Mouse (Mus musculus) embryonic facial prominence, embryonic 14.5 days (tissue): ENCODE measurements at regions not wholly inside any gene's neighbourhood (a gene's known extent, or its start where the extent isn't known, plus 50 kb on each side); places are given as distances from the start of the nearest gene placed in this dataset.

ENCODE experiments used
- ATAC-seq: fragments of 200-750 bp; cut with Nextera tagmentation; 2 replicates; pipeline ENCODE4 v1.8.0; 2017; ENCODE audit warnings: low read depth, moderate number of reproducible peaks, moderate TSS enrichment
- DNase-seq: peaks from one replicate; pipeline ENCODE4 v3.0.0-alpha.2; 2015; ENCODE audit warnings: low spot score
- H3K27ac ChIP-seq: fragments of 300-500 bp; sonication (generic); replicated peaks from 2 replicates; pipeline ENCODE4 v1.5.1; 2014; ENCODE audit warnings: low read depth, mild to moderate bottlenecking, low read length, moderate library complexity
- H3K27me3 ChIP-seq: fragments of 300-500 bp; sonication (generic); replicated peaks from 2 replicates; pipeline ENCODE4 v1.6.1; 2014; ENCODE audit warnings: low read length; ENCODE audit not compliant: control insufficient read depth, insufficient read depth
- H3K36me3 ChIP-seq: fragments of 300-500 bp; sonication (generic); 2 replicates; pipeline ENCODE4 v1.6.1; 2014; ENCODE audit warnings: low read length, mixed read lengths; ENCODE audit not compliant: control insufficient read depth, insufficient read depth
- H3K4me1 ChIP-seq: fragments of 300-500 bp; sonication (generic); 2 replicates; pipeline ENCODE4 v1.6.1; 2014; ENCODE audit warnings: antibody characterized with exemption, low read length; ENCODE audit not compliant: control insufficient read depth, insufficient read depth
- H3K4me2 ChIP-seq: fragments of 300-500 bp; sonication (generic); 2 replicates; pipeline ENCODE4 v1.6.1; 2014; ENCODE audit warnings: low read depth, mild to moderate bottlenecking, low read length, moderate library complexity, mixed read lengths
- H3K4me3 ChIP-seq: fragments of 300-500 bp; sonication (generic); 2 replicates; pipeline ENCODE4 v1.5.1; 2014; ENCODE audit warnings: low read depth, mild to moderate bottlenecking, low read length
- H3K9ac ChIP-seq: fragments of 300-500 bp; sonication (generic); 2 replicates; pipeline ENCODE4 v1.6.1; 2014; ENCODE audit warnings: low read depth, mild to moderate bottlenecking, low read length, moderate library complexity, mixed read lengths
- H3K9me3 ChIP-seq: fragments of 300-500 bp; sonication (generic); 2 replicates; pipeline ENCODE4 v1.6.1; 2016; ENCODE audit warnings: low read length; ENCODE audit not compliant: control insufficient read depth
- WGBS: fragments of 180-500 bp; shearing (Covaris S2); extraction: QIAGEN DNeasy Blood & Tissue Kit; methylation state at CpG from one replicate; pipeline ENCODE4 v1.1.7; 2014; 5-methylcytosine and 5-hydroxymethylcytosine counted together

DNA sequence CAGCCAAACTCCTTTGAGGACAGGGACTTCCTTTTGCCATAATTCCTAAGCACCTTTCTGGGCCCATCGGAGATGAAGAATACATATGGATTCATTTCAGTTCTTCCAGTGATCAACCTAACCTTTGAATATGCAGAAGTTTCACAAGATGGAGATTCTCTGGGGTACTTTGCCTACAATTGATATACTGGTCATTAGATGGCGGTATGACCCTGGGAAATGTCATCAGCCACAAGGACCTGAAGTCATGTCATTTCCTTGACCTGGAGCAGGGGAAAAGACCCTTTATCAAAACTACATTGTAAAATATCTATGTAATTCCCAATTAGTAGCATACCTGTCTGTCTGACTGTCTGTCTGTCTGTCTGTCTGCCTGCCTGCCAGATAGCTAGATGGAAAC, 164.0 kb upstream of the Slc24a3 start:
- ATAC-seq: no peak
- Histone ChIP-seq H3K9me3 (no peaks in the 10 kb centered on the region), H3K4me3 (no peak overlapping the region), H3K4me2 (no peak overlapping the region), H3K36me3 (no peaks in the 10 kb centered on the region), H3K4me1 (no peaks in the 10 kb centered on the region), H3K27me3 (no peaks in the 10 kb centered on the region), H3K9ac (no peak overlapping the region), H3K27ac (no peak overlapping the region)
- no peak for DNase-seq
- WGBS: 79% methylated on average over 2 of the region's 2 CpGs

DNA sequence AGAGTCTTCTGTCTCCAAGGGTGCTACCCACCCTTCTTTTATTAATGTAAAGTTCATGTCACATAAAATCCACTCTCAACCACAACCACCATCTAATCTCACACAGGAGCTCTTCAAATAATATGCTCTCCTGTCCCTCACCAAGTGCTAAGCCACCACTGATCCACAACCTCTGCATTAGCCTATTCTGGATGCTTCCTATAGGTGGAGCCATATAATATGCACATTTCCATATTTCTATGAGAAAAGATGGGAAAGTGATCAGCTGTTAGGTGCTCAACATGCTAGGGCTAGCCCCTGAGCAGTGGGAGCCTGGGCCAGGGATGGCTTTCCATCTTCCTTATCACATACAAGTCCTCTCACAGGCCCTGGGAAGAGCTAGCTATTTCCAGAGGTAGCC, 156.9 kb upstream of the Slc24a3 start:
- Histone ChIP-seq H3K27ac (no peak overlapping the region), H3K27me3 (no peaks in the 10 kb centered on the region), H3K9ac (no peak overlapping the region), H3K4me1 (no peaks in the 10 kb centered on the region), H3K4me2 (no peak overlapping the region), H3K9me3 (no peaks in the 10 kb centered on the region), H3K36me3 (no peaks in the 10 kb centered on the region), H3K4me3 (no peak overlapping the region)
- ATAC-seq (no peak), DNase-seq (no peak)

DNA sequence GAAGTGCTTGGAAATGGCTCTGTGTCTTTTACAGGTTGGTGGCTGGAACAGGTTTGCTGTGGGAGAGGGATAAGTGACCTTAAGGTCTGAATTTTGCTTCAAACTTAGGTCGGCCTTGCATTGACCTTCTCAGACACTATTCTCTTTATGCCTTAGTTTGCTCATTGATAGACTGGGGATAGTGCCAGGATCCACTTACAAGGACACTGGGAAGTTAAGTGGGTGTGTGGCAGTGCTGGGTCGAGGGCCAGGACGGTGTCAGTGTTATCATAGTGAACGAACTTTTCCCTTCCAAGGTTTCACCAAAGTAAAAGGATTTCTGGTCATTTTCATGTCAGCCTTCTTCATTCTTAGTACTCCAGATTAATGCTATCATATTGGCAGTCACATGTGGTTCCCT, 156.3 kb upstream of the Slc24a3 start:
- ATAC-seq: no peak
- Histone ChIP-seq H3K4me1 (no peaks in the 10 kb centered on the region), H3K4me2 (no peak overlapping the region)

GRCm38 (mm10) chr2:145015951-145016350, 151.6 kb upstream of the Slc24a3 start:
- DNase-seq: no peak

More for the DNA sequence above, 156.3 kb upstream of the Slc24a3 start:
- no peak overlapping the region for H3K9ac ChIP-seq
- no peak for DNase-seq
- H3K4me3 ChIP-seq: no peak overlapping the region
- H3K36me3 ChIP-seq: no peaks in the 10 kb centered on the region
- no peak overlapping the region for H3K27ac ChIP-seq
- H3K27me3 ChIP-seq: no peaks in the 10 kb centered on the region
- WGBS: 80% methylated on average over 4 of the region's 4 CpGs
- H3K9me3 ChIP-seq: no peaks in the 10 kb centered on the region

GRCm38 (mm10) chr2:145016939-145017338, 150.6 kb upstream of the Slc24a3 start:
- no peaks in the 10 kb centered on the region for H3K4me1 ChIP-seq
- H3K9me3 ChIP-seq: no peaks in the 10 kb centered on the region
- no peaks in the 10 kb centered on the region for H3K36me3 ChIP-seq
- ATAC-seq (no peak), DNase-seq (no peak)
- H3K27ac ChIP-seq: no peak overlapping the region
- no peak overlapping the region for H3K4me2 ChIP-seq
- H3K4me3 ChIP-seq: no peak overlapping the region
- H3K27me3 ChIP-seq: no peaks in the 10 kb centered on the region
- H3K9ac ChIP-seq: no peak overlapping the region

More at GRCm38 (mm10) chr2:145015951-145016350, 151.6 kb upstream of the Slc24a3 start:
- H3K4me3 ChIP-seq: no peak overlapping the region
- H3K36me3 ChIP-seq: no peaks in the 10 kb centered on the region
- no peak overlapping the region for H3K27ac ChIP-seq
- ATAC-seq: no peak
- H3K4me2 ChIP-seq: no peak overlapping the region
- no peaks in the 10 kb centered on the region for H3K9me3 ChIP-seq
- H3K9ac ChIP-seq: no peak overlapping the region
- 73% methylated on average over 5 of the region's 5 CpGs for WGBS
- H3K27me3 ChIP-seq: no peaks in the 10 kb centered on the region
- no peaks in the 10 kb centered on the region for H3K4me1 ChIP-seq

- H3K27me3 ChIP-seq: no peaks in the 10 kb centered on the region
- H3K4me2 ChIP-seq: no peak overlapping the region
- no peak overlapping the region for H3K9ac ChIP-seq
- H3K4me1 ChIP-seq: no peaks in the 10 kb centered on the region
- H3K4me3 ChIP-seq: no peak overlapping the region
- 56% methylated on average over 2 of the region's 2 CpGs for WGBS
- no peak for ATAC-seq
- no peak overlapping the region for H3K27ac ChIP-seq
- no peak for DNase-seq
- H3K9me3 ChIP-seq: no peaks in the 10 kb centered on the region
- H3K36me3 ChIP-seq: no peaks in the 10 kb centered on the region
Measured at GRCm38 (mm10) chr2:145017625-145018167, 149.9 kb upstream of the Slc24a3 start.

DNA sequence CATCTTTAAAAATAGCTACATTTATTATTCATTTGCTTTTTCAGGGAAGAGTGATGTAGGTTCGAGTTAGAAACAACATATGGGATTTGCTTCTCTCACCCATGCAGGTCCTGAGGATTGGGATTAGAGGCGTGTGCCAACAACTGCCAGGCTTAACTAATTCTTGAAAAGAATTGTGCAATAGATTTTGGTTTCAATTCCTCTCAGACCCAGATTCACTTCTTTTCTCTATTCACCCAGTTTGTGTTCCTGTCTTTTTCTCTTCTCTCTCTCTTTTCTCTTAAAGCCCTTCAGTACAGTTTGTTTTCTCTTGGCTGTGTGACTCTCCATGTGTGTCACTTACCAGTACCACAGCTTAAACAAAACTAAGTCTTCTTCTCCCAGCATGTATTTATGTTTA, 119.8 kb upstream of the Slc24a3 start:
- Histone ChIP-seq H3K4me2 (no peak overlapping the region), H3K9me3 (no peaks in the 10 kb centered on the region), H3K27ac (no peak overlapping the region), H3K4me3 (no peak overlapping the region), H3K27me3 (no peaks in the 10 kb centered on the region), H3K9ac (no peak overlapping the region), H3K36me3 (no peaks in the 10 kb centered on the region), H3K4me1 (no peaks in the 10 kb centered on the region)
- 75% methylated on average over 2 of the region's 2 CpGs for WGBS
- DNase-seq (no peak), ATAC-seq (no peak)

- Histone ChIP-seq H3K27ac (no peak overlapping the region), H3K4me2 (no peak overlapping the region), H3K9ac (no peak overlapping the region), H3K4me1 (no peaks in the 10 kb centered on the region), H3K27me3 (no peaks in the 10 kb centered on the region), H3K9me3 (no peaks in the 10 kb centered on the region), H3K4me3 (no peak overlapping the region), H3K36me3 (no peaks in the 10 kb centered on the region)
- ATAC-seq (peak; percentile 55; the same call in 1 of the 2 replicates), DNase-seq (peak; percentile 78)
- 54% methylated on average over 4 of the region's 4 CpGs for WGBS
Measured at GRCm38 (mm10) chr2:145049655-145050376, 117.7 kb upstream of the Slc24a3 start.

DNA sequence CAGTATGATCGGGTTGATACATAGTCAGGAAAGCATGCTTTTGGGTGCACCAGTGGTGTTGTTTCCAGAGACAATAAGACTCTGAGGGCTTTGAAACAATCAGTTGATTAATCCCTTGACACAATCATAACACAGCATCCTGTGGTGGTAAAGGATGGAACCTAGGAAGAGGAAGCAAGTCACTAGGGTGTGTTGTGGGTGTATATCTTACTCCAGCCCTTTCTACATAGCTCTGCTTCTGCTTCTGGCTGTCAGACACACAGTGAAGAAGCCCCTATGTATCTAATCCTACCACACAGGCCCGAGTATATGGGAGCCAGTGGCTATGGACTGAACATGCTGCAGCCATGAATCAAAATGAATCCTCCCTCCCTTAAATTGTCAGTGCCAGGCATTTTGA, 115.1 kb upstream of the Slc24a3 start:
- whole genome bisulfite sequencing: 79% methylated on average over 2 of the region's 2 CpGs
- H3K9ac ChIP-seq: no peak overlapping the region

More for the DNA sequence above, 115.1 kb upstream of the Slc24a3 start:
- H3K27ac ChIP-seq: no peak overlapping the region
- no peaks in the 10 kb centered on the region for H3K36me3 ChIP-seq
- no peak overlapping the region for H3K4me3 ChIP-seq
- no peaks in the 10 kb centered on the region for H3K9me3 ChIP-seq
- no peak for DNase-seq
- no peak for ATAC-seq
- no peaks in the 10 kb centered on the region for H3K27me3 ChIP-seq
- peaks cover 4% of the 10 kb centered on the region; the same call in 1 of the 2 replicates for H3K4me1 ChIP-seq
- no peak overlapping the region for H3K4me2 ChIP-seq
